ENCODE assay signal across 13 mouse cellular contexts in genomic region chr4:47137479-47137878, GRCm38 (mm10). TPM values are rescaled to one million over a fixed set of nuclear protein-coding genes. Genes with fewer than 3 reads are reported as not detected.
DNase-seq lines count a peak whose midpoint lies in the region; ATAC-seq and TF ChIP-seq lines count a peak whose summit lies in the region.
"Had no signal": no experiment of that assay in that cellular context is flagged by ENCODE, and none has a peak within 500 bp of the region (broad histone marks: within the 10 kb centered on the region; RNA-seq: fewer than 3 reads in every experiment).

No protein-coding gene starts in this region.

- H3K4me1 ChIP-seq in heart, embryonic 11.5 days (ENCODE audit: control insufficient read depth, insufficient read depth, low read length): no peaks in the 10 kb centered on the region; the same call in 1 of the 2 replicates
- peaks cover 33% of the 10 kb centered on the region; the same call in 1 of the 2 replicates for H3K4me1 ChIP-seq in brown adipose tissue, adult 24 weeks (ENCODE audit: control insufficient read depth, insufficient read depth, insufficient read length, low read length)
- no peaks in the 10 kb centered on the region for H3K4me1 ChIP-seq in thymus, adult 2 months (replicated peaks; ENCODE audit: control insufficient read depth, insufficient read depth, low read length)
- H3K4me1 ChIP-seq in intestine, embryonic 15.5 days (replicated peaks): peaks cover 18% of the 10 kb centered on the region

- no peak for ATAC-seq in heart, embryonic 11.5 days (replicated peaks; ENCODE audit: insufficient number of reproducible peaks, low FRiP score, low TSS enrichment)
- ATAC-seq in intestine, embryonic 15.5 days: no peak
- ATAC-seq: CD4-positive, CD25-positive, alpha-beta regulatory T cell, adult 4 months; intestine, postnatal 0 days had no signal

- H3K27ac ChIP-seq in heart, embryonic 11.5 days (ENCODE audit: low read depth, low read length): no peak overlapping the region
- H3K27ac ChIP-seq in brown adipose tissue, adult 24 weeks (replicated peaks; ENCODE audit: low read depth, low read length): peak overlapping the region; percentile 51; the same call in 1 of the 2 replicates
- H3K27ac ChIP-seq in thymus, adult 2 months (ENCODE audit: control insufficient read depth, insufficient read depth, low read length): no peak overlapping the region
- no peak overlapping the region for H3K27ac ChIP-seq in intestine, embryonic 15.5 days
- H3K27ac ChIP-seq: forebrain, embryonic 12.5 days had no signal

- no peak for TF ChIP-seq POLR2A in thymus, adult 2 months (IDR thresholded peaks at IDR 0.05; ENCODE audit: control insufficient read depth, extremely low read depth, insufficient read depth, low read length, poor library complexity)

- no peak overlapping the region for H3K4me2 ChIP-seq in heart, embryonic 11.5 days
- H3K4me2 ChIP-seq in intestine, embryonic 15.5 days (replicated peaks): no peak overlapping the region
- H3K4me2 ChIP-seq: forebrain, embryonic 12.5 days; lung, embryonic 14.5 days had no signal

- no peaks in the 10 kb centered on the region for H3K9me3 ChIP-seq in heart, embryonic 11.5 days (replicated peaks; ENCODE audit: control insufficient read depth, low read length)
- H3K9me3 ChIP-seq in intestine, embryonic 15.5 days: no peaks in the 10 kb centered on the region
- H3K9me3 ChIP-seq: forebrain, embryonic 12.5 days had no signal

- no peak overlapping the region for H3K4me3 ChIP-seq in heart, embryonic 11.5 days (ENCODE audit: low read depth, low read length)
- H3K4me3 ChIP-seq in brown adipose tissue, adult 24 weeks (ENCODE audit: insufficient read depth, low read depth, low read length): no peak overlapping the region
- H3K4me3 ChIP-seq in thymus, adult 2 months (ENCODE audit: control insufficient read depth, insufficient read depth, low read length): no peak overlapping the region
- no peak overlapping the region for H3K4me3 ChIP-seq in intestine, embryonic 15.5 days (replicated peaks)
- H3K4me3 ChIP-seq: forebrain, embryonic 12.5 days had no signal

- no peak for TF ChIP-seq CTCF in thymus, adult 2 months (IDR thresholded peaks at IDR 0.05; ENCODE audit: borderline replicate concordance, control insufficient read depth, extremely low read depth, insufficient read depth, low read length, poor library complexity)

- H3K27me3 ChIP-seq in heart, embryonic 11.5 days (ENCODE audit: control insufficient read depth, insufficient read depth, low read length): 0 out of 2 replicates have a peak, but pooled peaks cover 3% of the 10 kb centered on the region
- H3K27me3 ChIP-seq in thymus, adult 2 months (ENCODE audit: control insufficient read depth, insufficient read depth, low read length): no peaks in the 10 kb centered on the region
- no peaks in the 10 kb centered on the region for H3K27me3 ChIP-seq in intestine, embryonic 15.5 days (replicated peaks)
- H3K27me3 ChIP-seq: forebrain, embryonic 12.5 days had no signal

- H3K36me3 ChIP-seq in heart, embryonic 11.5 days (ENCODE audit: control insufficient read depth, insufficient read depth, low read length): no peaks in the 10 kb centered on the region
- no peaks in the 10 kb centered on the region for H3K36me3 ChIP-seq in thymus, adult 2 months (ENCODE audit: control insufficient read depth, insufficient read depth, low read length)
- no peaks in the 10 kb centered on the region for H3K36me3 ChIP-seq in intestine, embryonic 15.5 days
- H3K36me3 ChIP-seq: forebrain, embryonic 12.5 days had no signal

- WGBS in heart, embryonic 11.5 days (ENCODE audit: insufficient replicate concordance): 56% methylated on average over 5 of the region's 5 CpGs
- WGBS in thymus, adult 2 months: 86% methylated on average over 5 of the region's 5 CpGs
- WGBS in intestine, embryonic 15.5 days: 72% methylated on average over 5 of the region's 5 CpGs

- DNase-seq in heart, adult 18-20 months: peak; percentile 70 to 90
- peak; percentile 61 to 63 for DNase-seq in heart, postnatal 14 days
- DNase-seq in lung, postnatal 25 days (ENCODE audit: low spot score): peak; percentile 24
- DNase-seq in thymus, adult 2 months: no peak
- DNase-seq in layer of hippocampus, adult 18-20 months (ENCODE audit: low spot score in 2 of 2): no peak
- DNase-seq: embryo, embryonic 11 days; lung, embryonic 14.5 days had no signal

- no peak overlapping the region for H3K9ac ChIP-seq in heart, embryonic 11.5 days (ENCODE audit: low read depth, low read length)
- no peak overlapping the region for H3K9ac ChIP-seq in intestine, embryonic 15.5 days
- H3K9ac ChIP-seq: forebrain, embryonic 12.5 days; lung, embryonic 14.5 days had no signal

- intact Hi-C loops in heart, postnatal 14 days (cut with DNase I): loop anchor here (5.0 kb wide), 1 partner anchor 100 kb away; no protein-coding TSS in a partner anchor

RNA-seq across cellular contexts. Expression of gene Galnt12, which starts 45.8 kb away (rescaled TPM):
- total RNA-seq in heart, adult 18-20 months (2021): under 1 TPM; 0.30 to 0.57 TPM
- polyA plus RNA-seq in heart, embryonic 11.5 days (2014; fragmentation: Nextera tagmentation; extraction: Ambion mirVana): 0.89 and 1.5 TPM in 2 replicates
- polyA plus RNA-seq in brown adipose tissue, adult 24 weeks (2012; ENCODE audit: insufficient read depth, insufficient read length, missing spikeins): 0.48 TPM in 1 of 2 replicates, not detected in the other
- under 1 TPM; 0.57 to 0.73 TPM for total RNA-seq in heart, postnatal 14 days (2021)
- polyA plus RNA-seq in thymus, adult 2 months (2012; rRNA removed): 34.9 and 39.6 TPM in 2 replicates
- 21.5 and 23.7 TPM in 2 replicates for polyA plus RNA-seq in intestine, embryonic 15.5 days (2015; fragmentation: Nextera tagmentation; extraction: Ambion mirVana)
- under 1 TPM; 0.74 to 0.77 TPM for total RNA-seq in layer of hippocampus, adult 18-20 months (2021)

Comparison
In these comparisons a context has a peak if more than half of its experiments do, and no peak if none do; other contexts are left out.
1. DNase-seq: peak in heart, adult 18-20 months (2 of 2), heart, postnatal 14 days (2 of 2) and lung, postnatal 25 days (single experiment); none in thymus, adult 2 months (single experiment) and layer of hippocampus, adult 18-20 months (0 of 2).